Mouse (Mus musculus) thymus, adult 2 months (tissue): ENCODE measurements around the gene Tmem136.

Source experiments
- CTCF ChIP-seq: fragments of 200-500 bp; IDR thresholded peaks from 2 replicates; pipeline ENCODE4 v1.5.1; 2012; ENCODE audit warnings: mild to moderate bottlenecking, control low read depth, low read length, moderate library complexity, borderline replicate concordance; ENCODE audit not compliant: control insufficient read depth, poor library complexity, insufficient read depth; ENCODE audit errors: extremely low read depth
- POLR2A ChIP-seq: fragments of 200-500 bp; IDR thresholded peaks from 2 replicates; pipeline ENCODE4 v1.6.1; 2012; ENCODE audit warnings: mild to moderate bottlenecking, low read length, control low read depth, moderate library complexity; ENCODE audit not compliant: control insufficient read depth, poor library complexity, insufficient read depth; ENCODE audit errors: extremely low read depth

DNA sequence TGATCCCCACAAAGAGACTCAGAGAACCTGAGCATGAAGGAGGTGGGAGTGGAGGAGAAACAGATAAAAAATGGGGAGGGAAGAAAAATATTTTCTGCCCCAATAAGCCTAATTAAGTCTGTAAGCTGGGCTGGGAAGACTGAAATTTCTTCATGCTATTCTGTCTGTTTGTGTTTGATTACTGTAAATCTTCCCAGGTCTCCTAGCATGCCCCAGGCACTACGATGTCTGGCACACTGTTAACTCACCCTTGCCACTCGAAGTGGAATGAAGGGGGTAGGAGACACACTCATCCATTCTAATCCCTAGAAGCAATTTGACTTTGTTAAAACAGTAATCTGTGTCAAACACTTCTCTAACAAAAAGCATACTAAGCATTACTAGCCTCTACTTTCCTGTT is 44.6 kb downstream of the Tmem136 start:
- TF ChIP-seq CTCF: no peak
- TF ChIP-seq POLR2A: no peak
